Mouse (Mus musculus) left cerebral cortex, adult 8-10 months (tissue): ENCODE data around the gene Rnaseh2b. TPM values are rescaled to one million over a fixed set of nuclear protein-coding genes. Genes with fewer than 3 reads are reported as not detected.
A peak's percentile ranks its signal among the peaks of the same experiment; 100 is the strongest.

Experiments used
- DNase-seq, 2 experiments: peaks; one replicate each; pipeline ENCODE4 v3.0.0; 2022; ENCODE audit warnings: low spot score in 2 of 2
- total RNA-seq, 4 experiments: library from RNA; stranded (reverse); gene quantifications; 2 replicates each; pipeline ENCODE4 v1.2.4; 2022

Gene Rnaseh2b
- total RNA-seq, 4 experiments from 2014 or later = 10.4 to 14.3 (median 13.1) TPM

DNA sequence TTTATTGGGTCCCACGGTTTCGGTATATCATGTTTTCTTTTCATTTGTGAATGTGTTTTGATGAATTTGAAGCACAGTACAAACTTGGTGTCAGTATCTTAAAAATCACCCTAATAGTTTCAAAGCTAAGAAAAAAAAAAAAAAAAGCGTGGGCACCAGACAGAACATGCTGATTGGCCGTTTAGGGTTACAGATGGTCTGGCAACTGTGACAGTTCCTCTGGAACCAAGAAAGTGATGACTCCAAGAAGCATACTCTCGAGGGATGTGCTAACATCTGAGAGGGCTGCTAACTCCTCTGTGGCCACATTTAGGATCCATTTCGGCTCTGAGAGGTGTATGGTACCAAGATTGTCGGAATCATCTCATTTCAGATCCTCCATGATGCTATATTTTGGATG lies 62.8 kb downstream of the Rnaseh2b start:
- DNase-seq = no peak

GRCm38 (mm10) chr14:62361263-62361980 lies 69.0 kb downstream of the Rnaseh2b start:
- DNase-seq = no peak

GRCm38 (mm10) chr14:62363774-62364173 lies 71.4 kb downstream of the Rnaseh2b start:
- no peak for DNase-seq

DNA sequence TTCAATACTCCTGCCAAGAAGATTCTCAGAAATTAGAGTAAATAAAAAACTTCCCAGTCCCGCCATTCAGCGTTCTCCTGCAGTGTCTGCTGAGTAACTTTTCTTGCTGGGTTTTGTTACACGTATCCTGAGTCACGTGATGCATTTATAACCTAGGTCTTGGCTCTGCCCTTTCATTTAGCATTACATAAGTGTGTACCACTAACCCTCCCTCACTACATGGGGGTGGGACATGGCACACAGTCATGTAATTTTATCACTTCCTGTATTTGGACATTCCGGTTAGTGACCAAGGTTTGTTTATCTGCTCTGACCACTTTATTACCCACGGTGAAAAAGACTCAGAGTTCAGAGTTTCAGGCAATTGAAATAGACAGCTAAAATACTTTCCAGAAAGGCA lies 78.4 kb downstream of the Rnaseh2b start:
- DNase-seq = no peak

GRCm38 (mm10) chr14:62374001-62374400 lies 81.6 kb downstream of the Rnaseh2b start:
- no peak for DNase-seq

DNA sequence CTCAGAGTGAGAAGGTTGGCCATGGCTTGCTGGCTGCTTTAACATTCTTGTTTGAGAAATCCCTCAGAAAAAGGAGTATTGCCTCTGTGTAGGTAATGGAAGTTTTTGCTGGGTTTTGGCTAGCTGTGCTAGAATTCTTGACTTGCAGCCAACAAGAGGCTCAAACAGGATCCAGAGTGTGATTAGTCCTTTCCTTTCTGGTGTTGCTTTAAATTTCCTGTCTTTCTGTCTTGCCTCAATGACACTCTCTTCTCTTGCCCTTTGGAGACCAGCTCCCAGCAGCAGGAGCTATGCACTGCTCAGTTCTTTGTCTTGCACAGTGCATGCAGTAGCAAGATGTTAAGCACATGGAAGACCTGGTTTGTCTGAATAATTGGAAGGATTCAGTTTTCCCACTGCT lies 83.3 kb downstream of the Rnaseh2b start:
- DNase-seq = no peak

DNA sequence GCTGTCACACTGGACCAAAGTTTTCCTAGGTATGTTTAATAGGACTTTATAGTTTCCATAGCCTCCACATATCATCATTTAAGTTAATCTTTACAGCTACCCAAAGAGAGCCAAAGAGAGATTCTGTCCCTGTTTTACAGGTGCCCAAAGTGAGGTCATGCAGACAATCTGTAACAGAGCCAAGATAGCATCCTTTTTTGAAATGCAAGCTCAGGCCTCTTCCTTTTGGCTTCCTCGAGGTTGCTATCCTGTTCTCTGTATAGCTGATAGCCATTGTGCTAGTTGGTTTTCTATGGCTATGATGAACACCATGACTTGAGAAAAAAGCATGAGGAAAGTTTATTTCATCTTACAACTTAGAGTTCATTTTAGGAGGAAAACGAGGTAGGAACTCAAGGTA lies 83.7 kb downstream of the Rnaseh2b start:
- DNase-seq = no peak

DNA sequence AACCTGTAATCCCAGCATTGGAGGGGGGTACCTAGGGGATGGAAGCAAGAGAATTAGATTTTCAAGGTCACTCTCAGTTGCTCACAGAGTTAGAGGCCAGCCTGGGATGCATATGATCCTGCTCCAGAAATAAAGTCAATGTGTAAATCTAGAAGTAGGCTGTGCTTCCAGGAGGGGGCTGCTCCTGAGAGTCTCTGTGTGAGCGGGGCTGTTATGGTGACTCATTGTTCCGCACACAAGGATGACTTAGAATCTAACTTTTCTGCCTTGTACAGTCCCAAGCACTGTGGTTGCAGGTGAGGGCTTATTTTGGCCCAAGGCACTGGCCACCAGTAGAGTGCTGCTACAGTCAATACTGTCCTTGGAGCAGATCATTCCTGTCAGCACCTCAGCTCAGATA lies 87.0 kb downstream of the Rnaseh2b start:
- DNase-seq = no peak

GRCm38 (mm10) chr14:62380606-62381005 lies 88.2 kb downstream of the Rnaseh2b start:
- no peak for DNase-seq

DNA sequence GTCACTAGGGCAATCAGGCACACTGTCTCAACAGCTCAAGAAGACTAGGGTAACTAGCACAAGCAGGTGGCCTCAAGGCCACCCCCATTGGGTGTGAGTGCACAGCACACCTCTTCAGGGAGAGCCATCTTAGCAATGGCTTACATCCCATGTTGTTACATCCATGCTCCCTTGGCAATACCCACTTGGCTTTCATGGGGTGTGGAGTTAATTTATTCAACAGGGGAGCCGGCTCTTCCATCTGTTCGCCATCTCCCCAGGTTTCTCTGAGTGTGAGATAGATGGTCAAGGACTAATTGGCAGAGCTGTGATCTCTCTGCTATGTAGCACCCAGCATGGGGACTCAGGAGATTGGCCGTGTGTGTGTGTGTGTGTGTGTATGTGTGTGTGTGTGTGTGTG lies 90.7 kb downstream of the Rnaseh2b start:
- no peak for DNase-seq

DNA sequence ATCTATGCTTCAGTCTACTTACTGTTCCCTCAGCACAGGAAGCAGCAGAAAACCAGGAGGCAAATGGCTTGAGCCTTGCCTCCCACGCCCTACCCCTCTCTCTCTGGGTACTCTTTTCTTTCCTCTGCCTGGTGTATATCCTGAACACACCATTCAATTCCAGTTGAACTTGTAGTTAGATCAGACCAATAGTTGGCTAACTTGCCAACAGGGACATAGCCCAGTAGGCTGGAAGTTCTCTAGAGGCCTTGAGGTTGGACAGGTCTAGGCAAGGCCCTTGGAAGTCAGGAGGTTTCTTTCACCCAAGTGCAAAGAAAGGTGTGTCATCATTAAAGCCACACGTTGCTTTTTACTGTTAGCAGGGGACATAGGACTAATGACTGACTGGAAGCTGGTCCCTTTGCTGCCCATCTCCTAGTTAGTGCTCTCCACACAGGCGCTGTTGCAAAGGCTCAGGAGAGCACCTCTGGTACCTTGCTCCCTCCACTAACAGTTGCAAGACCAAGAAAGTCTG lies 91.5 kb downstream of the Rnaseh2b start:
- no peak for DNase-seq

DNA sequence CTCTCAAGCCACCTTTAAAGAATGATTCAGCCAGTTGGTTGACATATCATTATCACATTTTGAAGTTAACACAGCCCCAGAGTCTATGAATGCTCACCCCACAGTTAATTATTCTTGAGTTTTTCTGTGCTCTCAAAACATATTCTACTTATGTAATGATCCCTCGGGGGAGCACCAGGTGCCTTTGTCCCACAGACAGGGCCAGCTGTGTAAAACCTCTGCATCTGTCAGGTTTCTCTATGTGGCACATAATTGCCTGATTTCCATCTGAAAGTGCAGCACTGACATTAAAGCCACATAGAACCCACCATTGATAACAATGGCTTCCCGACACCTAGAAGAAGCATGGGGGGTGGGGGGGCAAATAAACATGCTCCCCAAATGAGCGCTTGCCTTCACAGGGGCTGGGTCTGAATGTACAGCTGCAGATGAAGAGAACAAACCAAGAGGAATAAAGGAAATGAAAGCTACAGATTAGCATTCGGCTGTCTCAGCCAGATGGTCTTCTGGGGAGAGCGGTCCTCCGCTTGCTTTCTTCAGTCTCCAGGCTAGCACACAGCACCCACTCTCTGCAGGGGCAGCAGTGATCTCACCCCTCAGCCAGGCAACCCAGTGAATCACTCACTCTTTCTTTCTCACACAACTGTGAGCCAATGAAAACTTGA lies 96.8 kb downstream of the Rnaseh2b start:
- DNase-seq = peak in 1 of 2 experiments; percentile 73

- DNase-seq = peak in 1 of 2 experiments; percentile 44
Measured at GRCm38 (mm10) chr14:62389729-62390536, 97.5 kb downstream of the Rnaseh2b start.

GRCm38 (mm10) chr14:62392754-62393153 lies 100.4 kb downstream of the Rnaseh2b start:
- DNase-seq = no peak

GRCm38 (mm10) chr14:62395346-62395745 lies 103.0 kb downstream of the Rnaseh2b start:
- no peak for DNase-seq

GRCm38 (mm10) chr14:62416007-62416741 lies 123.8 kb downstream of the Rnaseh2b start:
- DNase-seq = peak in 1 of 2 experiments; percentile 31

DNA sequence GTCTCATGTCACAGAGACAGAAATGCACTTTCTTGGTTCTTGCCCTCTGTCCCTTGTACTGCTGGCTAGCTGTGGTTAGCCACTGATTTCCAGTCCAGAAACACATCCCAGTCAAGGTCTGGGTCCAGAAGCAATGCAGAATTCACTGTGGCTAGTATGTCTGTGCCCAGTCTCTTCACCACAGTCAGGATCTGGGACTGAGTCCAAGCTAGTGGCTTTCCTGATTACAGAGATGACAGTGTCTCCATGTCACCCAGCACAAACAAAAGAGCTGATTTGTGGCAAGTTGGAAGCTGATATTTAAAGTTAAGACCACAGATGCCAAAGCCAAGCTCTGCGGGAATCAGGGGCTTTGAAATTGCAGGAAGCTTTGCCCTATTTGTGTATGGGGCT lies 124.3 kb downstream of the Rnaseh2b start:
- DNase-seq = peak in 1 of 2 experiments; percentile 17

- peak in 1 of 2 experiments; percentile 11 for DNase-seq
Measured at GRCm38 (mm10) chr14:62417501-62417900, 125.1 kb downstream of the Rnaseh2b start.

DNA sequence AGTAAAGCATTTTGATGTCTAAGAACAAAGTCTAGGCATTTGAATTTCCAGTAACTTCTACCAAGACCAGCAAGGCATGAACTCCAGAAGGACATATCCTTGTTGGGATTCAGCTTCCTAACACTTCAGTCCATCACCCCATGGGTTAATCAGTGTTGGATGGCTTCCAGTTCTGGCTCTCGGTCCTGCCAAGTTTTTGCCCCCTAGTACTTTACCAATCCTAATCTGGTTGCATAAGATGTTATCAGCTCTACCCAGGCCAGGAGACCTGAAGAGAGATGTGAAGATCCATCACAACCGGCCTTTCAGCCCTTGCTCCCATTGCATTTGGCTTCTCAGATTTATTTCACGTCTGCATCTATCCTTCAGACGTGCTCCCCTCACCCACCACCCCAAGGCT lies 129.9 kb downstream of the Rnaseh2b start:
- DNase-seq = no peak
